Mouse (Mus musculus): ENCODE results near the gene Zrsr1. TPM values are rescaled to one million over a fixed set of nuclear protein-coding genes. Genes with fewer than 3 reads are reported as not detected.

The Zrsr1 gene
- total RNA-seq, 1 experiment from 2014 or later: 9.9 TPM

DNA sequence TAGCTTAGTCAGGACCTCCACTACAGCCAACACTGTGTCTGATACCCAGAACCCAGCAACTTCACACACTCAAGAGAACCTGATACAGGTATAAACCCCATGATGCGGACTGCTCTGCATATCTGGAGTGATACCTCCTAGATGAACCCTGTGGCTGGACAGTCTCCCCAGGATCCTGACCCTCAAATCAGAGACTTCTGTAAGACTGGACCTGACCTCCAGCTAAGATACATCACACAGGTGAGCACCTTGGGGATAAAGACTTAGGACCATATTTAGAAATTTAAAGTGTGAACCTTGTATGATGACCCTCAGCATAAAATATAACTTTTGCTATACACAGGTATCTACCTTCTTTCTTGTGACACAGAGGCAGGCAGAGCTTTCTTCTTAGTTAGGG, 1.3 kb upstream of the Zrsr1 start:
- no peak for ATAC-seq (replicated peaks; ENCODE audit: low read depth, poor library complexity, severe bottlenecking)

DNA sequence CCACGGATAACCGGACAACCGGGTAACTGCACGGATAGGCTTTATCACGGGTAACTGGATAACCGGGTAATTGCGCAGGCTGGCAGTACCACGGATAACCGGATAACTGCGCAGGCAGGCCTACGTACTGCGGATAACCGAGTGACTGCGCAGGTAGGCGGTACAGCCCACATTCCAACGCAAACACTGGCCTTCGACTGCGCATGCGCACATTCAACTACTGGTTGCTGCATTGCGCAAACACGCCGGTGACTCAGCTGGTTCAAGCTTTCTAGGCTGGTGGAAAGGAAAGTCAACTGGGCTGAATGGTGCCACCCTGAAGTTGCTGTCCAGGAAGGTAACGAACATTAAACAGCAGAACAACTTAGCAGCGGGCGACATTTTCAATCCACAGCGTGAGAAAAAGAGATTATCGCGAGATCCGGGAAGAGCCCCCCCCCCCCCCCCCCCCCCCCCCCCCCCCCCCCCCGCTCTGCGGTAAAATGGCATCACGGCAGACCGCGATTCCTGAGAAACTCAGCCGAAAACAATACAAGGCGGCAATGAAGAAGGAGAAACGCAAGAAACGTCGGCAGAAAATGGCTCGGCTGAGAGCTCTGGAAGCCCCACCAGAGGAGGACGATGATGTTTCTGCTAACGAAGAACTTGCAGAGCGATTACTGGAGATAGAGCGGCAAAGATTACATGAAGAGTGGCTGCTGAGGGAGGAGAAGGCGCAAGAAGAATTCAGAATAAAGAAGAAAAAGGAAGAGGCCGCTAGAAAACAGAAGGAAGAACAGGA, 1.1 kb downstream of the Zrsr1 start:
- ATAC-seq (replicated peaks; ENCODE audit: low read depth, poor library complexity, severe bottlenecking): peak; percentile 55

DNA sequence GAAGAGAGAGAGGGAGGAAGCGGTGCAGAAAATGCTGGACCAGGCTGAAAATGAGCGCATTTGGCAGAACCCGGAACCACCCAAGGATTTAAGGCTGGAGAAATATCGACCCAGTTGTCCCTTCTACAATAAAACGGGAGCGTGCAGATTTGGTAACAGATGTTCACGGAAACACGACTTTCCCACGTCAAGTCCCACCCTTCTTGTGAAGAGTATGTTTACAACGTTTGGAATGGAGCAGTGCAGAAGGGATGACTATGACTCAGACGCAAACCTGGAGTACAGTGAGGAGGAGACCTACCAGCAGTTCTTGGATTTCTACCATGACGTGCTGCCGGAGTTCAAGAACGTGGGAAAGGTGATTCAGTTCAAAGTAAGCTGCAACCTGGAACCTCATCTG, 1.8 kb downstream of the Zrsr1 start:
- ATAC-seq (replicated peaks; ENCODE audit: low read depth, poor library complexity, severe bottlenecking): no peak

DNA sequence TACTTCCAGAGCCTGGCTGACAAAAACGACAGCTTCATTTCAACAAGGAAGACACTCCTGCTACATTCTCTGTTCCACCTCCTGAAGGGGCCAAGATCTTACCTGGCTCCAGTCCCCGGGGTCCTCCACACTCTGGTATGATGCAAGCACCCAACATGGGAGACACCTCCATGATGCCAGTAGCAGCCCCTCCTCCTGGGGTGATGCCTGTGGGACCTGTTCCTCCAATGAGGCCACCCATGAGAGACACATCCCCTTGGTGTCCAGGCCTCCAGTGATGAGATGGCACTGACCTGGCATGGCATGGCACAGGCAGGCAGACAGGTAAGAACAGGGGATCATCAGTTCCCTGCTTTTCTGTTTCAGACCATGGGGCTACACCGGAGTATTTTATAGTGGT, 6.4 kb downstream of the Zrsr1 start:
- no peak for ATAC-seq (replicated peaks; ENCODE audit: low read depth, poor library complexity, severe bottlenecking)

DNA sequence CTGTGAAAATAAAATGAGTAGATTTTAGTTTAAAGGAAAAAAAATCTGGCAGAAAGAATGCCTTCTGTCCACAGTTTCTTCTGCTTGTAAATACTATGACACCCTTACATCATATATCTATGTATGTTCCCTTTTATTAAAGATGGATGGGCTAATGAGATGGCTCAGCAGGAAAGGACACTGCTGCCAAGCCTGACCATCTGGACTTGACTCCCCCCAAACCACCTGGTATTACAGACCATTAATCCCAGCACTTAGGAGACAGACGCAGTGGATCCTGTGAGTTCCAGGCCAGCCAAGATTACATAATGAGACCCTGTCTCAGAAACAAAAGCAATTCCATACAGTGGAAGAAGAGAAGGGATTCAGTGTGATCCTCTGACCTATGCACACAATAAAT, 6.9 kb downstream of the Zrsr1 start:
- ATAC-seq (replicated peaks; ENCODE audit: low read depth, poor library complexity, severe bottlenecking): no peak

GRCm38 (mm10) chr11:22979221-22979620, 7.4 kb downstream of the Zrsr1 start:
- no peak for ATAC-seq (replicated peaks; ENCODE audit: low read depth, poor library complexity, severe bottlenecking)

DNA sequence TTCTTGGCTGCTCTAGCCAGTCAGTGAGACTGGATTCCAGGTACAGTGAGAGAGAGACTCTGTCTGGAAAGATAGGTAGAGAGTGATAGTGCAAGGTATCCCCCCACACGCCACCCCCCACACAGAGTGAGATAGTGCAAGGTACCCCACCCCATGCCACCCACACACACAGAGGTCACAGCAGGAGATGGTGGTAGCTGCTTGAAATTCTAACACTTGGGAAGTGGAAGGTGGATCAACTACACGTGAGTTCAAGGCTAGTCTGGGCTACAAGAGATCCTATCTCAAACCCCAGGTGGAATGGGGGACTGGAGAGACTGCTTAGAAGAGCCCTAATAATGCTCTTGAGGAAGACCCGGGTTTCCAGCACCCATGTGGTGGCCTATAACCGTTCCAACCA, 9.2 kb downstream of the Zrsr1 start:
- no peak for ATAC-seq (replicated peaks; ENCODE audit: low read depth, poor library complexity, severe bottlenecking)

DNA sequence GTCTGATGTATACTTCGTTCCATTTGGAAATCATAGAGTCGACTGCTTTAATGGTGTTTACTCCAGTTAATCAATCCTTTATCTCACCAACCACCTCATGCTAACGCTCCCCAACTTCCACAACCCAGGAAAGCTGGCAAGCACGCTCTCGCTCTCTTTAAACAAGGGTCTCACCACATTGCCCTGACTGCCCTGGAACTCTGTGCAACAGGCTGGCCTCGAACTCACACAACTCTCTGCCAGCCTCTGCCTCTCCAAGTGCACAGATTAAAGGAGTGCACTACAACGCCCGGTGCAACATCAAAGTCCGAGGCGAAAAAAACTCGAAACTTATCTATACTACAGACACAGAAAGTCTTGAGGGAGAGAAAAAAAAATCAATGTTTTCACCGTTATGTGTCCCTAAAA, 9.7 kb downstream of the Zrsr1 start:
- peak; percentile 24 for ATAC-seq (replicated peaks; ENCODE audit: low read depth, poor library complexity, severe bottlenecking)

DNA sequence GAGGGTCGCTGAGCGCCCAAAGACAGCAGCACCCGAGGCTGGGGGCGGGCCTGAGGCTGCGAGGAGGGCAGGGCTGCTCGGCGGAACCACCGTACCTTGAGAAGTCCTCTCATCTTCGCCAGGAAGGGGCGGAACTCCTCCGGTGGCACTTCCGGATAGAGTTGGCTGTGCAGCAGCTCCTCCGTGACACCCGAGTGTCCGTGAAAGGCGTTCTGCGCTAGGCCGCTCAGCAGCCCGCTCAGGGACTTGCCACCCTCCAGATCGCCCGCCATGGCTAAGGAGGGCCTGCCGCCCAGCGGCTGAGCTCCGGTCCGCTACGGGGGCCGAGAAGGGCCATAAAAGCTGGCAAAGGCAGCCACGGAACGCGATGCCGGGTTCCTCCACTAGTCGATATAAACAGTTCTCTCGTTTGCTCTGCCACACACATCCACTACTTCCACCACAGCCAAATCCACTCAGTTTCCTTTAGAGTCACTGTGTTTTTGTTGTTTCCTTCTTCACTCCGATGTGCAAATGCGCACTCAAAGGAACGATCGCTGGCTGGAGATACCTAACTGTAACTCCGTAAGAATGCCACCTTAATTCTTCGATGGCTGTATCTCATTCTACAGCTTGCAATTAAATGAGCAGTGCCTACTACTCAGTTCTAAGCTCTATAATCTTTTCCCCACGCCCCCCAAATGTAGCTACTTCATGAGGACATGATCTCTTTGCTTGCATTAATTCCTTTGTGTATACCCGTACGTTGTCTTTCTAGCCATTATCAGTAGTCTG, 10.4 kb downstream of the Zrsr1 start, which contains the start of the genes Gm28048 and Commd1:
Gene Gm28048, minus strand, starts transcription at position 107 of the 774 bp plus-strand sequence.
Gene Commd1, minus strand, starts transcription at position 399 of the 774 bp plus-strand sequence.
- ATAC-seq (replicated peaks; ENCODE audit: low read depth, poor library complexity, severe bottlenecking): peak; percentile 93

DNA sequence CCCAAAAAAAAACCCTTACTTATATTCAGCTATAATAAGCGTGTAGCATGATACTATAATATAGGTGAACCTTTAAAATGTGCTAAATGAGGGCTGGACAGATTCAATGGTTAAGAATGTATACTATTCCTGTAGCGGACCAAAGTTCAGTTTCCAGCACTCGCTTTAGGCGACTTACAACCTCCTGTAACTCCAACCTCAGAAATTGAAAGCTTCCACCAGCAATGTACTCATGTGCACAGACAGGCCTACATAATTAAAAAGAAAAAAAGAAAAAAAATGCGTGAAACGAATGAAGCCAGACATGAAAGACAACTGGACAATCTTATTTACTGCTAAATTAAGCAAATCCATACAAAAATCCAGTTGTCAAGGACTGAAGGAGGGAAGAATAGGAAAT, 11.0 kb downstream of the Zrsr1 start:
- no peak for ATAC-seq (replicated peaks; ENCODE audit: low read depth, poor library complexity, severe bottlenecking)

DNA sequence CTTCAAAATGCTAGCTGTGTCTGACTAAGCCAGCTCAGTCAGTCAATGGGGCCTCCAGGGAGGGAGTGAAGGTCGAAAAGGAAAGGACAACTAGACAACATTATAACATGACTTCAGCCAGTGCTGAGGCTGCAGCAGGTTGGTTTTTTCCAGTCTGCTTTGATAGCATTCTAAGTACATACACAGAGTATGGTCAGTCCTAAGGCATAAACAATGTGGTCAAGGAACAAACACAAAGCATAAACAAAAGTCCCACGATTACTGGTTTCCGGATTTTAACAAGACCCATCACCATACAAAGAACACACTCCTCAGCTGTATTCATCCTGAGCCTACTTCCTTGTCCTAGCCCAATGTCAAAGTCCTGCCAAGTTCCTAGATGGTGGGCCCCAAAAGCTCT, 13.7 kb downstream of the Zrsr1 start:
- no peak for ATAC-seq (replicated peaks; ENCODE audit: low read depth, poor library complexity, severe bottlenecking)

DNA sequence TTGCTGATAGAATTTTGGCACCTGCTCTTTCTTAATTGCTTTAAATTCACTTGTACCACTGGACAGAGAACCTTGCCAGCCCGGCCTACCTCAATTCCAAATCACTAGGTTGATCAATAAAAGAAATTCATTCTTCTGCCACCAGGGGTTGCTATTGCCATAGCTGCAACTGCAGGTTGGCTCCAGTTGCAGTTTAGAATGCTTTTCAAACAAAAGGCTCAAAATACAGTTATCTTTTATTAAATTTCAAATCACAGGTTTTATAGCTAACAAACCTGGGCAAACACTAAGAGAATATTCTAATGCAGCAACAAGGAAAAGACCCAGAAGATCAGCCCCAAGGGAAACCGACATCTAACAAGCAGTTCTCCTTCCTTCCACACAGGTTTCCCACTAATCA, 15.6 kb downstream of the Zrsr1 start:
- 0 out of 2 replicates have a peak, but pooled peaks have one; percentile 27 for ATAC-seq (replicated peaks; ENCODE audit: low read depth, poor library complexity, severe bottlenecking)

DNA sequence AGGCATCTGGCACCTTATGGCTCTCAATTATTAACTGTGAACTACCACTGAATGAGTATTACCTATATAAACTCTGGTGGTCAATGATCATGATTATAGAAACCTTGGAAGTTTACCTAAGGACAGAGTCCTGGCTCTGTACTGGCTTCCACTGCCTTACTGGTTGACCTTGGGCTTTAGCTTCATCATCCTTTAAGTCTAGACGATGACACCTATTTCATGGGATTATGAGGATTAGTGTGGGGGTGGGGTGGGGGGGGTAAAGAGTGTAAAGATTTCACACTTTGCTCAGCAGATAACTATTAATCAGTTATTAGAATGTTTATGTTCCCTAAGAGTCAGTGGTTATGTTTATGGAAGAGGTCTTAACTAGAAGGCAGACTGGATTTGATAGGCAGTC, 18.0 kb downstream of the Zrsr1 start:
- no peak; the same call in 1 of the 2 replicates for ATAC-seq (replicated peaks; ENCODE audit: low read depth, poor library complexity, severe bottlenecking)

DNA sequence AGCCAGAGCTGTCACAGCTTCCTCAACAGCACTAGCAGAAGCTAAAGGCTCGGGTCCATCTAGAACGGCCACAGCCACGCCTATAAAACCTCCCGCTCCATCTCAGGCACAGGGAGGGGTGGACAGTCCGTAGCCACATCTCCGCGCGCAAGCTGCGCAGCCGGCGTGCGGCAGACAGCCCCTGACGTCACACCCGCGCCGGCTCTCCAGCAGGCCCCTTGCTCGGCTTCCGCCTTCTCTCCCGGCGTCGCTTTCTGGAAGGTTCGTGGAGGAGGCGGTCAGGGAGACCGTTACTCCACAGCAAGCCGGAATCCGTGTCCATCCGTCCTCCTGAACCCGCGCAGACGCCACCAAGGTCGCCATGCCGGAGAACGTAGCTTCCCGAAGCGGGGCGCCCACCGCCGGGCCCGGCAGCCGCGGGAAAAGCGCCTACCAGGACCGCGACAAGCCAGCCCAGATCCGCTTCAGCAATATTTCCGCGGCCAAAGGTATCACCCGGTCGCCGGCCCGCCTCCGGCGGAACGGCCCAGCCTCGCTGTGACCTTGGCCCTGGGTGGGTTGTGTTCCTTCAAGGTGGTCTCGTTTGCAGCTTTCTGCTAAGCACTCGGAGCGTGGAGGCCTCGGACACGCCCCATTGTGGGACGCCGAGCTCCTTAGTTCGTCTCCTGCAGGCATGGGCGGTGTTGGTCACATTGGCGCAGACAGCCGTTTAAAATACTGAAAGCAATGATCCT, 18.8 kb downstream of the Zrsr1 start, which contains the start of gene Cct4:
Gene Cct4, plus strand, starts transcription at position 127 of the 734 bp plus-strand sequence.
- ATAC-seq (replicated peaks; ENCODE audit: low read depth, poor library complexity, severe bottlenecking): peak; percentile 91

DNA sequence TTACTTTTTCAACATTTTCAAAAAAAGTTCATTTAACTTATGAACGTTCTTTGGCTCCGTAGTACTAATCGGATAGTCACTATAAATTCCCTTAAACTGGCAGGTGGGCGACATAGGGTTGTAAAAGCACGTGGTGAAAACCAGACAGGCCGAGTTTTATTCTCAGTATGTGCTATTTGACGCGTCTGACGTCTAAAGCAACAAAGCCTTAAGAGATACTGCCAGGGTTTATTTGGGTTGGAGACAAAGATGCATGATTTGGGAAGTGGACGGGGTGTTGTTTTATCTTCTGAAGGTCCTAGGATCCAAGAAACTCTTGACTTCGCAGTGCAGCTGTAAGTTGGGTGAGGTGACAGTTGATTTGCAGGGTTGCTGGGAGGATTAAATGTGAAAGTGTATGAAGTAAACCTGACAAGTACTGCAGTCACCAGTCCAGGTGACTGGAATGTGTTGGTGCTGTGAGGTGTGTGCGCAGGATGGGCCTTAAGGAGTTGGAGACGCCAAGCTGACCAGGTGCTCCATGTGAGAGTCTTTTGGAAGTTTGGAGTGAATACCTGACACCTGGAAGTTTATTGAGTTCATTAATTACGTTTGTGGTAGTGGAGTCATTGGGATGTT, 19.5 kb downstream of the Zrsr1 start:
- no peak for ATAC-seq (replicated peaks; ENCODE audit: low read depth, poor library complexity, severe bottlenecking)

GRCm38 (mm10) chr11:22994271-22994670, 22.5 kb downstream of the Zrsr1 start:
- no peak for ATAC-seq (replicated peaks; ENCODE audit: low read depth, poor library complexity, severe bottlenecking)

DNA sequence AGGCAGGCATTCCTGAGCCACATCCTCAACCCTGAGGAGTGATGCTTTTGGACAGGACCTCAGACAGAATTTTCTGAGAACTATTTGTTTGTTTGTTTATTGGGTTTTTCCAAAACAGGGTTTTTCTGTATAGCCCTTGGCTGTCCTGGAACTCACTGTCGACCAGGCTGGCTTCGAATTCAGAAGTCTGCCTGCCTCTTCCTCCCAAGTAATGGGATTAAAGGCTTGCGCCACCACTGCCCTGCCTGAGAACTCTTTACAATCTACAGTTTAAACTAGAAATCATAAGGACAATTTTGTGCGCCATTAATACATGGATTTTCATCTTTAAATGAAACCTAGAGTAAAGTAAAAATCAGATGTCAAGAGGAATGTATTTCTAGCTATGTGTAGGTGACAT, 23.7 kb downstream of the Zrsr1 start:
- no peak for ATAC-seq (replicated peaks; ENCODE audit: low read depth, poor library complexity, severe bottlenecking)

- no peak for ATAC-seq (replicated peaks; ENCODE audit: low read depth, poor library complexity, severe bottlenecking)
Measured at GRCm38 (mm10) chr11:22998308-22998707, 26.5 kb downstream of the Zrsr1 start.

GRCm38 (mm10) chr11:23005276-23005675, 33.5 kb downstream of the Zrsr1 start:
- no peak for ATAC-seq (replicated peaks; ENCODE audit: low read depth, poor library complexity, severe bottlenecking)

DNA sequence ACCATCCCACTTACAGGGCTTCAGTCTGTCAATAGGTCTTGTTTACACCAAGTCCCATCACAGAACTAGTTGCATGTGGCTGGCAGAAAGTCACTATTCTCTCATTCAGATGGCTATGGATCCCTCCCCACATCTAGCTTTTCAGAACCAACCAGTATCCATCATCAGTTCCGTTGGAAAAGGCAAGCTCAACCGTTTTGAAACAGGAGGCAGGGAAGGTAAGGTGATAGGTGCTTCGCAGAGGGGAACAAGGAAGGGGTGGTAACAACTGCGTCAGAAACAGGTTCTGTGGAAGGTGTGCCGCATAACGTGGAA, 35.3 kb downstream of the Zrsr1 start:
- ATAC-seq (replicated peaks; ENCODE audit: low read depth, poor library complexity, severe bottlenecking): no peak

Measured in common myeloid progenitor, adult 5-6 weeks (primary cell).